Mouse (Mus musculus) adipose tissue, adult 10 weeks (tissue): ENCODE data around the gene Pdss1. TPM values are rescaled to one million over a fixed set of nuclear protein-coding genes. Genes with fewer than 3 reads are reported as not detected.

Source experiments
- polyA plus RNA-seq: library from polyadenylated mRNA; stranded (reverse); fragments of 350-450 nt; fragmentation: Illumina TruSeq; extraction: RNeasy Lipid Tissue Mini Kit (QIAGEN cat#74804); gene quantifications from one replicate; pipeline ENCODE4 v1.2.3, GENCODE M21; 2014; ENCODE audit warnings: low read depth, low replicate concordance

The Pdss1 gene
- 5.3 TPM for polyA plus RNA-seq

DNA sequence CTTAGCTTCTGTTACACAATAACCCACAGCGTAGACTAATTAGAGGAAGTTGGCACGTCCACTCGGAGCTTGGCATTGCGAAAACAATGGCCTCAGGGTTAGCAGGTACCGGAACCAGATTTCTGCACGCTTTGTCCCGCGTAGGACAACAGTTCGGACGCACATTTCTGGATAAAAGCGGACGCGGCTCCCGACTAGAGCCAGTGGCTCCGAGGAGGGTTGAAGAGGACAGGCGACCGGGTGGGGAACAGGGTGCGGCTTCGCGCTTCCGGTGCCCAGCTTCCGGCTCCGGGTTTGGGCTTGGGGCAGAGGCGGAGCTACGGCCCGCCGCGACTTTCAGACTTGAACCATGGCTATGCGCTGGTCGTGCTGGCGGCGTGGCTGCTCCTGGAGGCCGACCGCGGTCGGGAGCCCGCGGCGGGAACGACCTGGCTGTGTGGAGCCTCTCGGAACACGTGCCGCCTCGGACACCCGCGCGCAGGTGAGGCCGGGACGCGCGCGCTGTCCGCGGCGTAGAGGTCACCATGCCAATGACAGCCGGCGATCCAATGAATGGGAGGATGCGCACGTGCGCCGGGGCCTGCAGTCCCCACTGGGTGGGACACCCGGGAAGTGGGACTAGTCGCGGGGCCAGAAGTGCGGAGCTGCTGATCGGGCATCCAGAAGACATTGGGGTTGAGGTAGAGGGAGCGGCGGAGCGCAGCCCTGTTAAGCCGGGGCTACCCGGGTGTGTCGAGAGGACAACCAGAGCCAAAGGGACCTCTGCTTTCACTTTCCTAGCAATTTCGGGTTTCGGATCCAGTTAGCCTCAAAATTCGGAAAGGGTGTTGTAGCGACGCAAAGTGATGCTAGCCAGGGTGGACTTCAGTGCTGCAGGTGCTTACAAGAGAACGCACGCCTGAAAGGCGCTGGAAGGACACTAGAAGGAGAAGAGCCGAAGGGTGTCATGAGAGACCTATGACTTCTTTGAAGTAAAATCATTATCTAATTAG, at the start of gene Pdss1:
Gene Pdss1 (plus strand): TSS at position 241 of the 992 bp plus-strand sequence.

Other genes with a start within 250 kb of the Pdss1 start
- gene Apbb1ip, start 121.4 kb upstream of the Pdss1 start, polyA plus RNA-seq: 7.6 TPM
- 54.9 TPM for gene Abi1, start 144.7 kb downstream of the Pdss1 start, polyA plus RNA-seq
- gene Acbd5, start 172.6 kb downstream of the Pdss1 start, polyA plus RNA-seq: 39.4 TPM